Mouse (Mus musculus): ENCODE data around the gene Golga5.

GRCm38 (mm10) chr12:102499210-102499609 is 30.3 kb downstream of the Golga5 start:
- no peak for TF ChIP-seq POLR2A (IDR thresholded peaks at IDR 0.05; ENCODE audit: borderline replicate concordance, extremely low read depth, insufficient read depth, insufficient read length, poor library complexity, severe bottlenecking)
- no peak for TF ChIP-seq CTCF (IDR thresholded peaks at IDR 0.05; ENCODE audit: borderline replicate concordance, extremely low read depth, insufficient read depth, insufficient read length)
